Mouse (Mus musculus) lung, embryonic 16.5 days (tissue): ENCODE measurements around the gene Crisp1. TPM values are rescaled to one million over a fixed set of nuclear protein-coding genes. Genes with fewer than 3 reads are reported as not detected.

Source experiments
- ATAC-seq: fragments of 200-750 bp; cut with Nextera tagmentation; 2 replicates; pipeline ENCODE4 v1.8.0; 2017; ENCODE audit warnings: low read depth, mild to moderate bottlenecking, moderate library complexity
- H3K27ac ChIP-seq: fragments of 300-500 bp; sonication (generic); 2 replicates; pipeline ENCODE4 v1.5.1; 2014; ENCODE audit warnings: mild to moderate bottlenecking, control low read depth, low read length
- H3K27me3 ChIP-seq: fragments of 300-500 bp; sonication (generic); 2 replicates; pipeline ENCODE4 v1.6.1; 2014; ENCODE audit warnings: low read depth, low read length, mixed read lengths; ENCODE audit not compliant: control insufficient read depth, insufficient read depth
- H3K36me3 ChIP-seq: fragments of 300-500 bp; sonication (generic); 2 replicates; pipeline ENCODE4 v1.6.1; 2014; ENCODE audit warnings: low read length; ENCODE audit not compliant: control insufficient read depth, insufficient read depth
- H3K4me1 ChIP-seq: fragments of 300-500 bp; sonication (generic); replicated peaks from 2 replicates; pipeline ENCODE4 v1.6.1; 2014; ENCODE audit warnings: low read length, mixed read lengths; ENCODE audit not compliant: control insufficient read depth, insufficient read depth
- H3K4me2 ChIP-seq: fragments of 300-500 bp; sonication (generic); 2 replicates; pipeline ENCODE4 v1.6.1; 2014; ENCODE audit warnings: low read depth, low read length, control low read depth
- H3K4me3 ChIP-seq: fragments of 300-500 bp; sonication (generic); 2 replicates; pipeline ENCODE4 v1.5.1; 2014; ENCODE audit warnings: mild to moderate bottlenecking, low read length, control low read depth
- H3K9ac ChIP-seq: fragments of 300-500 bp; sonication (generic); 2 replicates; pipeline ENCODE4 v1.6.1; 2014; ENCODE audit warnings: low read length, control low read depth
- H3K9me3 ChIP-seq: fragments of 300-500 bp; sonication (generic); 2 replicates; pipeline ENCODE4 v1.6.1; 2016; ENCODE audit warnings: low read length; ENCODE audit not compliant: control insufficient read depth
- WGBS: fragments of 180-500 bp; shearing (Covaris S2); extraction: QIAGEN DNeasy Blood & Tissue Kit; methylation state at CpG from one replicate; pipeline ENCODE4 v1.1.7; 2014; 5-methylcytosine and 5-hydroxymethylcytosine counted together
- polyA plus RNA-seq: library from polyadenylated mRNA; unstranded; fragments of >200 nt; fragmentation: Nextera tagmentation; extraction: Ambion mirVana; gene quantifications from 2 replicates; pipeline ENCODE4 v1.2.1, GENCODE M21; 2015

Gene Crisp1
- polyA plus RNA-seq = not detected in 2 replicates

GRCm38 (mm10) chr17:40319062-40319461 lies at the start of gene Crisp1:
TSS of gene Crisp1 (minus strand) at chr17:40319207.
- no peak within 1 kb of the TSS for H3K4me2 ChIP-seq
- no peak within 1 kb of the TSS for H3K27ac ChIP-seq
- no peak within 1 kb of the TSS for H3K4me3 ChIP-seq
- no peaks in the 10 kb centered on the region for H3K36me3 ChIP-seq
- 70% methylated on average over 2 of the region's 2 CpGs for whole genome bisulfite sequencing
- ATAC-seq = no peak
- no peaks in the 10 kb centered on the region for H3K4me1 ChIP-seq
- H3K27me3 ChIP-seq = no peaks in the 10 kb centered on the region
- H3K9ac ChIP-seq = no peak within 1 kb of the TSS
- no peaks in the 10 kb centered on the region for H3K9me3 ChIP-seq

- no peak overlapping the region for H3K4me3 ChIP-seq
- H3K4me2 ChIP-seq = no peak overlapping the region
- no peaks in the 10 kb centered on the region for H3K4me1 ChIP-seq
- ATAC-seq = no peak
- no peaks in the 10 kb centered on the region for H3K27me3 ChIP-seq
- no peak overlapping the region for H3K9ac ChIP-seq
- no peaks in the 10 kb centered on the region for H3K9me3 ChIP-seq
- WGBS = 57% methylated on average over 3 of the region's 3 CpGs
- no peaks in the 10 kb centered on the region for H3K36me3 ChIP-seq
- no peak overlapping the region for H3K27ac ChIP-seq
Measured at GRCm38 (mm10) chr17:40342497-40343009, 23.5 kb upstream of the Crisp1 start.

DNA sequence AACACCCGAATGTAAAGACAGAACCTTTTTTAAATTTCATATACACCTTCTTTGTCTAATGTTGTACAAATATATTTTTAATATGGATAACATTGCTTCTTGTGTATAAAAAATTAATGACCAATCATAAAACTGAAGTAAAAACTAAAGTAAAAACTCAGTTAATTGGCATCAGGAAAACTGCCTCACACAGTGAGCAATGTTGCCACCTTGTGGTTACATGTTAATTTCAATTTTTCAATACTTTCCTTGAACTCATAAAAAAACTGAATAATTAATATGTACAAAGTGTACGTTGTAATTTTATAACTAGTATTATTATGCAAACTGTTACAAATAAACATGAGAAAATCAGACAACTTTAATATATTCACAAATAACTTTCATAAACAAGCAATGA lies 33.6 kb downstream of the Crisp1 start:
- Histone ChIP-seq H3K9me3 (no peaks in the 10 kb centered on the region), H3K27me3 (no peaks in the 10 kb centered on the region)
- 70% methylated on average over 2 of the region's 2 CpGs for WGBS

DNA sequence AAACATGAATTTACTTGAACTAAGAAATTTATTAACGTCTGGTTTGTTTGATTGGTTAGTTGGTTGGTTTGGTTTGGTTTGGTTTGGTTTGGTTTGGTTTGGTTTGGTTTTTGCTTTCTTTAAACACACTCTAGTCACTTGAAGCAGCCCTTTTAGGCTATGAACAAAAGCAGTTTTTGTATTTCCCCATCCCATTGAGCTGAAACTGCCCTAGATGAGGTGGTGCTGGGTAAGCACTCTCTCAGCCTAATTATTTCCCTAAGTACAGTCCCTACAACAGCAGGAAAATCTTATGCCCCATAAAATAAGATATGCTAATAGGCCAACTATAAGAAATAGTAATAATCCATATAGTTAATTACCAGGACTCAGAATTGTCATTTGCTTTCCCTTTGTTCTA lies 43.5 kb downstream of the Crisp1 start:
- Histone ChIP-seq H3K27me3 (no peaks in the 10 kb centered on the region), H3K9ac (no peak overlapping the region), H3K4me2 (no peak overlapping the region), H3K27ac (no peak overlapping the region), H3K4me3 (no peak overlapping the region), H3K9me3 (no peaks in the 10 kb centered on the region), H3K36me3 (no peaks in the 10 kb centered on the region), H3K4me1 (no peaks in the 10 kb centered on the region)
- 66% methylated on average over 1 of the region's 1 CpGs for WGBS
- no peak for ATAC-seq

More for the DNA sequence above, 33.6 kb downstream of the Crisp1 start:
- Histone ChIP-seq H3K4me2 (no peak overlapping the region), H3K9ac (no peak overlapping the region), H3K27ac (no peak overlapping the region), H3K4me3 (no peak overlapping the region), H3K4me1 (no peaks in the 10 kb centered on the region), H3K36me3 (no peaks in the 10 kb centered on the region)
- no peak for ATAC-seq

DNA sequence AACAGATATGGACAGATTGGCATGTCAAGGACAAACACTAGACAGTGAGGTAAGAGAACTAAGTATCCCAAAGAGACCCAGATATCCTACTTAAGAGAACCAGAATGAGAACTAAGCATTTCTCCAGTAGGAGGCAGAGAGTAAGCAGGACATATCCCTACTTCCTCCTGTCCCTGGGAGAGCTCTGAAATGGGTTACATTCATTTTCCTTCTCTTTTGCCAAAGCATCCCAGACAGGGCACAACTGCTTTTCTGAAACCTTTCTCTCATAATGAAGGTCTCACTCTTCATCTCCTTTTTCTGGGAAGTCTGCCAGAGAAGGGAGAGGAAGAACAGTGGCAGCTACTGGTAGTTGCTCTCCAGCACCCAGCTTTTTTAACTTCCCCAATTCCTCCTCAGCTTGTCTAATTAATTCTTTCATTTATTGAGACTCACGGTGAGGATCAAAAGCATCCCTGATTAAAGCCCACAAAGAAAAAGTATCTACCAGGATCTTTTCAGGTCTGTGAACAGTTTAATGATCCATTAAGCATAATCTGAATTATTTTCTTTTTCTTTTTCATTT lies 44.0 kb downstream of the Crisp1 start:
- Histone ChIP-seq H3K9me3 (no peaks in the 10 kb centered on the region), H3K9ac (no peak overlapping the region), H3K4me3 (no peak overlapping the region), H3K27me3 (no peaks in the 10 kb centered on the region), H3K27ac (no peak overlapping the region), H3K36me3 (no peaks in the 10 kb centered on the region), H3K4me2 (no peak overlapping the region), H3K4me1 (no peaks in the 10 kb centered on the region)
- no peak for ATAC-seq
- 72% methylated on average over 1 of the region's 1 CpGs for WGBS

DNA sequence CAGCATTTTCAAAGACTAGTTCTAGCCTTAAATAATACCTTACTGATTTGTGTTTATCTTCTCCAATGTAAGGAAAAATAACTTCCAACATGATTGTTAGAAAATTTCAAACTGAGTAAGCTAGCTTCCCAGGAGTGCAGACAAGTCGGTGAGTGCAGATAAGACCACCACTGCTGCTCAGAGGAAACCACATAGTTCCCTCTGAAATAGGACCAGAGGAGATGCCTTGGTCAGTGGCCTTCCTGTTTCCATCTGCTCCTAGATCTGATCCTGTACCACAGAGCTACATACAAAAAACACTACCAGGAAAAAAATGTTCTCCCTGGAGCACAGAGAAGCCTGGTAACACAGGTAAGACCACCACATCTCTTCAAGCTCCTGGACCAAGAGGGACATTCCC lies 66.5 kb downstream of the Crisp1 start:
- no peak overlapping the region for H3K4me2 ChIP-seq
- ATAC-seq = no peak
- no peaks in the 10 kb centered on the region for H3K27me3 ChIP-seq
- no peak overlapping the region for H3K9ac ChIP-seq
- no peaks in the 10 kb centered on the region for H3K4me1 ChIP-seq
- no peaks in the 10 kb centered on the region for H3K9me3 ChIP-seq
- H3K4me3 ChIP-seq = no peak overlapping the region
- H3K36me3 ChIP-seq = no peaks in the 10 kb centered on the region
- H3K27ac ChIP-seq = no peak overlapping the region
- 35% methylated on average over 1 of the region's 1 CpGs for WGBS

Other genes with a start within 250 kb of the Crisp1 start
- gene AC192777.2, start 223.8 kb downstream of the Crisp1 start, polyA plus RNA-seq = not detected in 2 replicates
- gene Pgk2, start 110.6 kb downstream of the Crisp1 start, polyA plus RNA-seq = not detected in 2 replicates
- gene Crisp3, start 76.9 kb downstream of the Crisp1 start, polyA plus RNA-seq = not detected in 2 replicates
- gene Esp8, start 200.8 kb upstream of the Crisp1 start, polyA plus RNA-seq = not detected in 2 replicates
- gene Esp6, start 242.3 kb upstream of the Crisp1 start, polyA plus RNA-seq = not detected in 2 replicates